Mouse (Mus musculus) heart, embryonic 14.5 days (tissue): ENCODE results near the gene Lsm11. TPM values are rescaled to one million over a fixed set of nuclear protein-coding genes. Genes with fewer than 3 reads are reported as not detected.

Source experiments
- ATAC-seq: fragments of 200-750 bp; cut with Nextera tagmentation; 2 replicates; pipeline ENCODE4 v1.8.0; 2017; ENCODE audit warnings: low read depth, moderate TSS enrichment; ENCODE audit not compliant: insufficient number of reproducible peaks, insufficient read depth, low FRiP score
- H3K27ac ChIP-seq, 2 experiments: fragments of 200-500 bp in 1 of 2; fragments of 300-500 bp in 1 of 2; sonication (generic) in 1 of 2; replicated peaks in 1 of 2; 2 replicates each; pipeline ENCODE4 v1.5.1; 2012 to 2014; ENCODE audit warnings: low read depth in 2 of 2, low read length in 2 of 2, control low read depth in 1 of 2, mild to moderate bottlenecking in 1 of 2, mixed read lengths in 1 of 2; ENCODE audit not compliant: control insufficient read depth in 1 of 2, insufficient read depth in 1 of 2
- H3K27me3 ChIP-seq: fragments of 300-500 bp; sonication (generic); 2 replicates; pipeline ENCODE4 v1.6.1; 2014; ENCODE audit warnings: mild to moderate bottlenecking, low read length, control low read depth; ENCODE audit not compliant: control insufficient read depth, insufficient read depth
- H3K36me3 ChIP-seq: fragments of 300-500 bp; sonication (generic); 2 replicates; pipeline ENCODE4 v1.6.1; 2014; ENCODE audit warnings: mild to moderate bottlenecking, control low read depth, low read length, mixed read lengths; ENCODE audit not compliant: control insufficient read depth, insufficient read depth
- H3K4me1 ChIP-seq, 2 experiments: fragments of 200-500 bp in 1 of 2; fragments of 300-500 bp in 1 of 2; sonication (generic) in 1 of 2; 2 replicates each; pipeline ENCODE4 v1.6.1; 2012 to 2014; ENCODE audit warnings: low read length in 2 of 2, control low read depth in 1 of 2, mixed read lengths in 1 of 2; ENCODE audit not compliant: control insufficient read depth in 2 of 2, insufficient read depth in 2 of 2
- H3K4me2 ChIP-seq: fragments of 300-500 bp; sonication (generic); 2 replicates; pipeline ENCODE4 v1.6.1; 2014; ENCODE audit warnings: mild to moderate bottlenecking, low read length
- H3K4me3 ChIP-seq, 2 experiments: fragments of 200-500 bp in 1 of 2; fragments of 300-500 bp in 1 of 2; sonication (generic) in 1 of 2; 2 replicates each; pipeline ENCODE4 v1.5.1; 2012 to 2014; ENCODE audit warnings: low read length in 2 of 2, mild to moderate bottlenecking in 2 of 2, control low read depth in 1 of 2, low read depth in 1 of 2, moderate library complexity in 1 of 2; ENCODE audit not compliant: control insufficient read depth in 1 of 2, insufficient read depth in 1 of 2
- H3K9ac ChIP-seq: fragments of 300-500 bp; sonication (generic); 2 replicates; pipeline ENCODE4 v1.6.1; 2014; ENCODE audit warnings: mild to moderate bottlenecking, low read length
- H3K9me3 ChIP-seq: fragments of 300-500 bp; sonication (generic); 2 replicates; pipeline ENCODE4 v1.6.1; 2016; ENCODE audit warnings: low read length, control low read depth; ENCODE audit not compliant: control insufficient read depth
- WGBS: fragments of 180-500 bp; shearing (Covaris S2); extraction: QIAGEN DNeasy Blood & Tissue Kit; methylation state at CpG from one replicate; pipeline ENCODE4 v1.1.7; 2014; 5-methylcytosine and 5-hydroxymethylcytosine counted together
- polyA plus RNA-seq: library from polyadenylated mRNA; unstranded; fragments of >200 nt; fragmentation: Nextera tagmentation; extraction: Ambion mirVana; gene quantifications from 2 replicates; pipeline ENCODE4 v1.2.1, GENCODE M21; 2014

Lsm11 gene
- polyA plus RNA-seq, 1 experiment from 2014 or later: 9.8 TPM

- peak overlapping the region in 1 of 2 experiments; percentile 81; a peak in 2 of 4 replicates for H3K27ac ChIP-seq
- H3K4me1 ChIP-seq: peaks cover 8 to 18% of the 10 kb centered on the region in 2 experiments; a peak in 2 of 4 replicates
- no peaks in the 10 kb centered on the region for H3K9me3 ChIP-seq
- H3K4me2 ChIP-seq: peak overlapping the region; percentile 95
- WGBS: under 1% methylated on average over 49 of the region's 49 CpGs
- peak; percentile 42 for ATAC-seq
- peak overlapping the region; percentile 65 to 94 for H3K4me3 ChIP-seq
- H3K9ac ChIP-seq: peak overlapping the region; percentile 94
- H3K27me3 ChIP-seq: no peaks in the 10 kb centered on the region
- peaks cover 8% of the 10 kb centered on the region for H3K36me3 ChIP-seq
Measured at GRCm38 (mm10) chr11:45943891-45944642, 668 bp downstream of the Lsm11 start.

- Histone ChIP-seq H3K9ac (peak overlapping the region; percentile 94), H3K4me3 (peak overlapping the region; percentile 65 to 94)
- WGBS: 47% methylated on average over 7 of the region's 7 CpGs
Measured at GRCm38 (mm10) chr11:45943108-45943705, 1.5 kb downstream of the Lsm11 start.

GRCm38 (mm10) chr11:45942281-45942680 is 2.5 kb downstream of the Lsm11 start:
- no peak overlapping the region for H3K4me2 ChIP-seq
- no peak overlapping the region for H3K4me3 ChIP-seq
- H3K27ac ChIP-seq: no peak overlapping the region
- no peak for ATAC-seq
- H3K9me3 ChIP-seq: no peaks in the 10 kb centered on the region
- peaks cover 8 to 18% of the 10 kb centered on the region in 2 experiments; a peak in 2 of 4 replicates for H3K4me1 ChIP-seq
- H3K36me3 ChIP-seq: peaks cover 6% of the 10 kb centered on the region; the same call in 1 of the 2 replicates
- no peak overlapping the region for H3K9ac ChIP-seq
- H3K27me3 ChIP-seq: no peaks in the 10 kb centered on the region
- 87% methylated on average over 7 of the region's 7 CpGs for WGBS

More at GRCm38 (mm10) chr11:45943108-45943705, 1.5 kb downstream of the Lsm11 start:
- Histone ChIP-seq H3K9me3 (no peaks in the 10 kb centered on the region), H3K27ac (no peak overlapping the region), H3K4me2 (peak overlapping the region; percentile 95), H3K27me3 (no peaks in the 10 kb centered on the region), H3K36me3 (0 out of 2 replicates have a peak, but pooled peaks cover under 1% of the 10 kb centered on the region), H3K4me1 (peaks cover 8 to 18% of the 10 kb centered on the region in 2 experiments; a peak in 2 of 4 replicates)
- no peak for ATAC-seq

GRCm38 (mm10) chr11:45938917-45939316 is 5.8 kb downstream of the Lsm11 start:
- no peaks in the 10 kb centered on the region for H3K9me3 ChIP-seq
- peaks cover 39% of the 10 kb centered on the region for H3K36me3 ChIP-seq
- H3K9ac ChIP-seq: no peak overlapping the region
- ATAC-seq: no peak
- H3K4me3 ChIP-seq: no peak overlapping the region
- H3K27ac ChIP-seq: 0 out of 4 replicates have a peak overlapping the region, but pooled peaks of 1 of the 2 experiments have one; percentile 24
- H3K4me2 ChIP-seq: no peak overlapping the region
- WGBS: 65% methylated on average over 8 of the region's 8 CpGs
- peaks cover 8 to 18% of the 10 kb centered on the region in 2 experiments; a peak in 2 of 4 replicates for H3K4me1 ChIP-seq
- H3K27me3 ChIP-seq: no peaks in the 10 kb centered on the region

- Histone ChIP-seq H3K9ac (no peak overlapping the region), H3K4me3 (no peak overlapping the region), H3K36me3 (peaks cover 53% of the 10 kb centered on the region), H3K9me3 (no peaks in the 10 kb centered on the region), H3K27me3 (no peaks in the 10 kb centered on the region), H3K27ac (no peak overlapping the region), H3K4me1 (peaks cover 3 to 5% of the 10 kb centered on the region in 2 experiments; a peak in 1 of 4 replicates), H3K4me2 (no peak overlapping the region)
- no peak for ATAC-seq
- WGBS: 93% methylated on average over 8 of the region's 8 CpGs
Measured at GRCm38 (mm10) chr11:45937478-45937877, 7.3 kb downstream of the Lsm11 start.

- no peaks in the 10 kb centered on the region for H3K4me1 ChIP-seq
- no peak overlapping the region for H3K4me2 ChIP-seq
- ATAC-seq: no peak
- H3K36me3 ChIP-seq: peaks cover 80% of the 10 kb centered on the region
- no peak overlapping the region for H3K27ac ChIP-seq
- H3K9ac ChIP-seq: no peak overlapping the region
- no peak overlapping the region for H3K4me3 ChIP-seq
- no peaks in the 10 kb centered on the region for H3K27me3 ChIP-seq
- H3K9me3 ChIP-seq: no peaks in the 10 kb centered on the region
- 87% methylated on average over 10 of the region's 10 CpGs for WGBS
Measured at GRCm38 (mm10) chr11:45932771-45933170, 12.0 kb downstream of the Lsm11 start.

GRCm38 (mm10) chr11:45929541-45929940 is 15.2 kb downstream of the Lsm11 start:
- Histone ChIP-seq H3K4me2 (no peak overlapping the region), H3K36me3 (peaks cover 48% of the 10 kb centered on the region), H3K27me3 (no peaks in the 10 kb centered on the region), H3K4me1 (no peaks in the 10 kb centered on the region), H3K4me3 (no peak overlapping the region), H3K9me3 (no peaks in the 10 kb centered on the region), H3K27ac (no peak overlapping the region), H3K9ac (no peak overlapping the region)
- WGBS: 79% methylated on average over 10 of the region's 10 CpGs
- no peak for ATAC-seq
